Mouse (Mus musculus) MEL (cell line): ENCODE data around the gene Gm49369. TPM values are rescaled to one million over a fixed set of nuclear protein-coding genes. Genes with fewer than 3 reads are reported as not detected.
A peak's percentile ranks its signal among the peaks of the same experiment; 100 is the strongest.

Source experiments
- DNase-seq: peaks from one replicate; pipeline ENCODE4 v3.0.0; 2011; ENCODE audit warnings: low read depth, low spot score
- H3K27ac ChIP-seq: 2 replicates; pipeline ENCODE4 v1.5.1; 2012; ENCODE audit warnings: low read depth, mild to moderate bottlenecking, control low read depth, low read length, moderate library complexity; ENCODE audit not compliant: control insufficient read depth
- H3K27me3 ChIP-seq, 2 experiments: fragments of 150-350 bp in 1 of 2; sonication (generic) in 1 of 2; 2 replicates each; pipeline ENCODE4 v1.6.1; 2012; ENCODE audit warnings: low read length in 2 of 2, mild to moderate bottlenecking in 2 of 2, improper control_type of control experiment in 1 of 2, moderate library complexity in 1 of 2; ENCODE audit not compliant: insufficient read depth in 2 of 2, control insufficient read depth in 1 of 2
- H3K36me3 ChIP-seq, 2 experiments: 2 replicates each; pipeline ENCODE4 v1.6.1; 2012 to 2014; ENCODE audit warnings: low read length in 2 of 2, improper control_type of control experiment in 1 of 2, inconsistent platforms in 1 of 2, mild to moderate bottlenecking in 1 of 2; ENCODE audit not compliant: insufficient read depth in 2 of 2, control insufficient read depth in 1 of 2
- H3K4me1 ChIP-seq, 2 experiments: fragments of 150-350 bp in 1 of 2; sonication (generic) in 1 of 2; 2 replicates each; pipeline ENCODE4 v1.6.1; 2012; ENCODE audit warnings: low read length in 2 of 2, improper control_type of control experiment in 1 of 2, mild to moderate bottlenecking in 1 of 2; ENCODE audit not compliant: insufficient read depth in 2 of 2, control insufficient read depth in 1 of 2
- H3K4me3 ChIP-seq, 2 experiments: fragments of 150-350 bp in 1 of 2; sonication (generic) in 1 of 2; 2 replicates each; pipeline ENCODE4 v1.5.1; 2012; ENCODE audit warnings: low read depth in 2 of 2, low read length in 2 of 2, mild to moderate bottlenecking in 2 of 2, moderate library complexity in 2 of 2, control low read depth in 1 of 2, improper control_type of control experiment in 1 of 2; ENCODE audit not compliant: control insufficient read depth in 1 of 2, insufficient read depth in 1 of 2
- H3K79me2 ChIP-seq: 2 replicates; pipeline ENCODE4 v1.6.1; 2012; ENCODE audit warnings: mild to moderate bottlenecking, low read length, moderate library complexity; ENCODE audit not compliant: control insufficient read depth, poor library complexity, insufficient read depth
- H3K9ac ChIP-seq: 2 replicates; pipeline ENCODE4 v1.6.1; 2012; ENCODE audit warnings: low read depth, mild to moderate bottlenecking, control low read depth, low read length, moderate library complexity; ENCODE audit not compliant: control insufficient read depth, poor library complexity, severe bottlenecking
- H3K9me3 ChIP-seq: fragments of 150-350 bp; sonication (generic); replicated peaks from 2 replicates; pipeline ENCODE4 v1.6.1; 2012; ENCODE audit warnings: mild to moderate bottlenecking, low read length, improper control_type of control experiment, moderate library complexity; ENCODE audit not compliant: insufficient read depth
- BHLHE40 ChIP-seq: IDR thresholded peaks from 2 replicates; pipeline ENCODE4 v1.6.1; 2012; ENCODE audit warnings: low read depth, mild to moderate bottlenecking, inconsistent platforms, low read length, improper control_type of control experiment, borderline replicate concordance
- CHD2 ChIP-seq: IDR thresholded peaks from 2 replicates; pipeline ENCODE4 v1.6.1; 2011; ENCODE audit warnings: low read length, improper control_type of control experiment
- ELF1 ChIP-seq: IDR thresholded peaks from 2 replicates; pipeline ENCODE4 v1.6.1; 2014; ENCODE audit warnings: low read depth, mild to moderate bottlenecking, inconsistent platforms, low read length, improper control_type of control experiment, moderate library complexity
- EP300 ChIP-seq, 2 experiments: IDR thresholded peaks; 2 replicates each; pipeline ENCODE4 v1.6.1; 2011; ENCODE audit warnings: improper control_type of control experiment in 2 of 2, low read length in 2 of 2, low read depth in 1 of 2, mild to moderate bottlenecking in 1 of 2
- ETS1 ChIP-seq: IDR thresholded peaks from 2 replicates; pipeline ENCODE4 v1.6.1; 2012; ENCODE audit warnings: low read depth, mild to moderate bottlenecking, inconsistent platforms, low read length, improper control_type of control experiment, moderate library complexity
- GATA1 ChIP-seq: IDR thresholded peaks from 2 replicates; pipeline ENCODE4 v1.6.1; 2011; ENCODE audit warnings: low read depth, low read length, improper control_type of control experiment
- HCFC1 ChIP-seq: IDR thresholded peaks from 2 replicates; pipeline ENCODE4 v1.6.1; 2012; ENCODE audit warnings: low read depth, mild to moderate bottlenecking, inconsistent platforms, low read length, improper control_type of control experiment, moderate library complexity
- JUND ChIP-seq: IDR thresholded peaks from 2 replicates; pipeline ENCODE4 v1.6.1; 2011; ENCODE audit warnings: low read depth, mild to moderate bottlenecking, improper control_type of control experiment, low read length
- MAFK ChIP-seq: IDR thresholded peaks from 2 replicates; pipeline ENCODE4 v1.6.1; 2011; ENCODE audit warnings: low read depth, mild to moderate bottlenecking, low read length, improper control_type of control experiment, borderline replicate concordance
- MAX ChIP-seq: IDR thresholded peaks from 2 replicates; pipeline ENCODE4 v1.6.1; 2011; ENCODE audit warnings: low read length, improper control_type of control experiment
- MAZ ChIP-seq: IDR thresholded peaks from 2 replicates; pipeline ENCODE4 v1.6.1; 2012; ENCODE audit warnings: low read depth, mild to moderate bottlenecking, inconsistent platforms, low read length, improper control_type of control experiment
- MEF2A ChIP-seq: IDR thresholded peaks from 2 replicates; pipeline ENCODE4 v1.6.1; 2014; ENCODE audit warnings: low read depth, mild to moderate bottlenecking, inconsistent platforms, low read length, improper control_type of control experiment; ENCODE audit not compliant: poor library complexity, insufficient replicate concordance, severe bottlenecking; ENCODE audit errors: extremely low read depth
- MXI1 ChIP-seq: IDR thresholded peaks from 2 replicates; pipeline ENCODE4 v1.6.1; 2011; ENCODE audit warnings: mild to moderate bottlenecking, low read depth, low read length, improper control_type of control experiment
- MYC ChIP-seq: IDR thresholded peaks from 2 replicates; pipeline ENCODE4 v1.6.1; 2011; ENCODE audit warnings: low read depth, mild to moderate bottlenecking, low read length, improper control_type of control experiment, moderate library complexity
- NRF1 ChIP-seq: IDR thresholded peaks from 2 replicates; pipeline ENCODE4 v1.6.1; 2014; ENCODE audit warnings: low read depth, mild to moderate bottlenecking, inconsistent platforms, low read length, improper control_type of control experiment, moderate library complexity; ENCODE audit not compliant: poor library complexity, insufficient read depth, severe bottlenecking
- POLR2A ChIP-seq, 2 experiments: IDR thresholded peaks; 2 replicates each; pipeline ENCODE4 v1.6.1; 2011 to 2012; ENCODE audit warnings: low read length in 2 of 2, mild to moderate bottlenecking in 2 of 2, control low read depth in 1 of 2, improper control_type of control experiment in 1 of 2, low read depth in 1 of 2, moderate library complexity in 1 of 2; ENCODE audit not compliant: control insufficient read depth in 1 of 2, insufficient read depth in 1 of 2, poor library complexity in 1 of 2
- POLR2AphosphoS5 ChIP-seq: IDR thresholded peaks from 2 replicates; pipeline ENCODE4 v1.6.1; 2012; ENCODE audit warnings: low read depth, borderline replicate concordance, mild to moderate bottlenecking, inconsistent platforms, low read length, moderate library complexity, mixed read lengths
- RAD21 ChIP-seq: IDR thresholded peaks from 2 replicates; pipeline ENCODE4 v1.6.1; 2011; ENCODE audit warnings: mild to moderate bottlenecking, low read depth, low read length, improper control_type of control experiment
- RCOR1 ChIP-seq: IDR thresholded peaks from 2 replicates; pipeline ENCODE4 v1.6.1; 2012; ENCODE audit warnings: low read depth, mild to moderate bottlenecking, inconsistent platforms, low read length, improper control_type of control experiment
- SIN3A ChIP-seq: IDR thresholded peaks from 2 replicates; pipeline ENCODE4 v1.6.1; 2012; ENCODE audit warnings: low read length, improper control_type of control experiment, inconsistent platforms
- SMC3 ChIP-seq: IDR thresholded peaks from 2 replicates; pipeline ENCODE4 v1.6.1; 2011; ENCODE audit warnings: low read depth, low read length, improper control_type of control experiment
- TAL1 ChIP-seq: IDR thresholded peaks from 2 replicates; pipeline ENCODE4 v1.6.1; 2012; ENCODE audit warnings: mild to moderate bottlenecking, inconsistent platforms, low read length, moderate library complexity, mixed read lengths
- TBP ChIP-seq: IDR thresholded peaks from 2 replicates; pipeline ENCODE4 v1.8.0; 2011; ENCODE audit warnings: low read depth, low read length, improper control_type of control experiment
- TCF12 ChIP-seq: IDR thresholded peaks from 2 replicates; pipeline ENCODE4 v1.6.1; 2014; ENCODE audit warnings: low read depth, mild to moderate bottlenecking, inconsistent platforms, low read length, improper control_type of control experiment, moderate library complexity
- USF1 ChIP-seq: IDR thresholded peaks from 2 replicates; pipeline ENCODE4 v1.6.1; 2014; ENCODE audit warnings: low read depth, mild to moderate bottlenecking, inconsistent platforms, low read length, improper control_type of control experiment, moderate library complexity
- USF2 ChIP-seq, 2 experiments: IDR thresholded peaks; 2 replicates each; pipeline ENCODE4 v1.6.1; 2011 to 2012; ENCODE audit warnings: improper control_type of control experiment in 2 of 2, low read length in 2 of 2, borderline replicate concordance in 1 of 2, inconsistent platforms in 1 of 2, low read depth in 1 of 2, mild to moderate bottlenecking in 1 of 2; ENCODE audit not compliant: insufficient read depth in 1 of 2
- ZC3H11A ChIP-seq: IDR thresholded peaks from 2 replicates; pipeline ENCODE4 v1.6.1; 2012; ENCODE audit warnings: low read depth, mild to moderate bottlenecking, inconsistent platforms, low read length, improper control_type of control experiment
- ZKSCAN1 ChIP-seq: IDR thresholded peaks from 2 replicates; pipeline ENCODE4 v1.6.1; 2012; ENCODE audit warnings: low read depth, mild to moderate bottlenecking, inconsistent platforms, low read length, improper control_type of control experiment, moderate library complexity
- ZMIZ1 ChIP-seq: IDR thresholded peaks from 2 replicates; pipeline ENCODE4 v1.6.1; 2012; ENCODE audit warnings: low read depth, mild to moderate bottlenecking, inconsistent platforms, low read length, improper control_type of control experiment, moderate library complexity
- ZNF384 ChIP-seq: IDR thresholded peaks from 2 replicates; pipeline ENCODE4 v1.6.1; 2012; ENCODE audit warnings: low read depth, mild to moderate bottlenecking, inconsistent platforms, low read length, improper control_type of control experiment
- polyA plus RNA-seq, 2 experiments: library from polyadenylated mRNA; stranded (reverse) in 1 of 2; unstranded in 1 of 2; fragments of >175 nt in 1 of 2; fragments of >200 nt in 1 of 2; gene quantifications; 2 replicates each; pipeline versions ENCODE4 v1.2.1 to v1.2.4; 2012; ENCODE audit warnings: low replicate concordance in 2 of 2, low read depth in 1 of 2; ENCODE audit not compliant: insufficient read length in 2 of 2, insufficient read depth in 1 of 2, missing spikeins in 1 of 2
- total RNA-seq: library from RNA; depleted of rRNA; stranded (reverse); fragments of 300-350 nt; gene quantifications from 2 replicates; pipeline ENCODE4 v1.2.3, GENCODE M21; 2012

Gene Gm49369
- total and polyA plus RNA-seq, 3 experiments: 3.2 to 15.2 TPM; not detected in 1

- Histone ChIP-seq H3K9me3 (no peaks in the 10 kb centered on the region), H3K4me1 (peaks cover 34 to 36% of the 10 kb centered on the region in 2 experiments)
- peak; percentile 23 for DNase-seq
Observed at GRCm38 (mm10) chr7:142354661-142355233, 27.7 kb downstream of the Gm49369 start.

GRCm38 (mm10) chr7:142353854-142354253, 28.6 kb downstream of the Gm49369 start:
- no peaks in the 10 kb centered on the region; a peak in 1 of 4 replicates for H3K27me3 ChIP-seq
- H3K9ac ChIP-seq: peak overlapping the region; percentile 47
- H3K4me1 ChIP-seq: peaks cover 34 to 36% of the 10 kb centered on the region in 2 experiments
- no peaks in the 10 kb centered on the region for H3K9me3 ChIP-seq
- H3K4me3 ChIP-seq: peak overlapping the region in 1 of 2 experiments; percentile 12; a peak in 1 of 4 replicates
- no peaks in the 10 kb centered on the region for H3K79me2 ChIP-seq
- peaks cover 0 to 36% of the 10 kb centered on the region in 2 experiments; a peak in 2 of 4 replicates for H3K36me3 ChIP-seq
- H3K27ac ChIP-seq: peak overlapping the region; percentile 75
- DNase-seq: peak; percentile 82
- TF ChIP-seq GATA1 (peak; percentile 45; the same call in 1 of the 2 replicates), EP300 (IDR thresholded peaks at IDR 0.05; ENCODE audit: low read depth in 1 of 2, low read length in 2 of 2) (peak; percentile 34 to 61; a peak in 3 of 4 replicates), RCOR1 (no peak), TCF12 (peak; percentile 86), NRF1 (no peak), MEF2A (no peak), BHLHE40 (peak; percentile 99), ETS1 (peak; percentile 83), POLR2AphosphoS5 (no peak), CHD2 (no peak), SIN3A (peak; percentile 91), MYC (peak; percentile 89), ZKSCAN1 (no peak), MAZ (no peak), MAX (peak; percentile 93), USF2 (IDR thresholded peaks at IDR 0.05; ENCODE audit: borderline replicate concordance in 1 of 2, insufficient read depth in 1 of 2, low read depth in 1 of 2, low read length in 2 of 2) (peak in 1 of 2 experiments; percentile 56; a peak in 1 of 4 replicates), TAL1 (peak; percentile 60), ELF1 (peak; percentile 84), MAFK (no peak), POLR2A (IDR thresholded peaks at IDR 0.05; ENCODE audit: control insufficient read depth in 1 of 2, insufficient read depth in 1 of 2, low read depth in 1 of 2, low read length in 2 of 2, poor library complexity in 1 of 2) (peak in 1 of 2 experiments; percentile 31; a peak in 1 of 4 replicates), ZNF384 (no peak), MXI1 (peak; percentile 94)

More at GRCm38 (mm10) chr7:142354661-142355233, 27.7 kb downstream of the Gm49369 start:
- TF ChIP-seq TBP (no peak), USF2 (IDR thresholded peaks at IDR 0.05; ENCODE audit: borderline replicate concordance in 1 of 2, insufficient read depth in 1 of 2, low read depth in 1 of 2, low read length in 2 of 2) (no peak), MAZ (no peak), USF1 (no peak), GATA1 (0 out of 2 replicates have a peak, but pooled peaks have one; percentile 1), HCFC1 (no peak), TAL1 (peak; percentile 23), TCF12 (peak; percentile 36; the same call in 1 of the 2 replicates), MAX (no peak), SMC3 (no peak), CHD2 (no peak), EP300 (IDR thresholded peaks at IDR 0.05; ENCODE audit: low read depth in 1 of 2, low read length in 2 of 2) (peak in 1 of 2 experiments; percentile 28; a peak in 2 of 4 replicates), ZMIZ1 (no peak), RAD21 (no peak), MEF2A (no peak), JUND (no peak), POLR2AphosphoS5 (no peak), ZC3H11A (no peak)
- Histone ChIP-seq H3K9ac (peak overlapping the region; percentile 47), H3K27ac (peak overlapping the region; percentile 75), H3K36me3 (peaks cover 0 to 36% of the 10 kb centered on the region in 2 experiments; a peak in 2 of 4 replicates), H3K27me3 (no peaks in the 10 kb centered on the region; a peak in 1 of 4 replicates), H3K4me3 (peak overlapping the region; percentile 12 to 33; a peak in 3 of 4 replicates), H3K79me2 (no peaks in the 10 kb centered on the region)
